Mouse (Mus musculus) bone marrow macrophage, adult 2 months (primary cell): ENCODE results near the gene Mpdu1.

Experiments
- CTCF ChIP-seq: IDR thresholded peaks from 2 replicates; pipeline ENCODE4 v1.5.1; 2012; ENCODE audit warnings: low read depth, mild to moderate bottlenecking, low read length, moderate library complexity
- POLR2A ChIP-seq: IDR thresholded peaks from 2 replicates; pipeline ENCODE4 v1.6.1; 2012; ENCODE audit warnings: mild to moderate bottlenecking, low read depth, low read length, borderline replicate concordance

DNA sequence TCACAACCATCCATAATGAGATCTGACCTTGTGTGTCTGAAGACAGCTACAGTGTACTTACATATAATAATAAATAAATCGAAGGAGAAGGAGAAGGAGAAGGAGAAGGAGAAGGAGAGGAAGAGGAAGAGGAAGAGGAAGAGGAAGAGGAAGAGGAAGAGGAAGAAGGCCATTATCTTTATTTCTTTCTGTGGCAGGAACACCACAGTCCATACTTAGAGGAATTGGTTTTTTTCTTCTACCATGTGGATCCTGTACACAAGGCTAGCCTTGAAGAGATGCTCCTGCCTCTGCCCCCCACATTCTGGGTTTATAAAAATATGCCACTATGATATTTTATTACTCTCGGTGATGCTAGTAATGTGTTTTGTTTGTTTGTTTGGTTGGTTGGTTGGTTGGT lies 55.6 kb downstream of the Mpdu1 start:
- TF ChIP-seq CTCF (no peak), POLR2A (no peak)
